Mouse (Mus musculus) right cerebral cortex, adult 2 months (tissue): ENCODE measurements around the gene Wnk4.
"Not testable (repeated sequence)": the region's sequence is repeated elsewhere in the genome, so short reads cannot be mapped to it uniquely, and the experiment has no call there.

Experiments
- DNase-seq, 2 experiments: peaks; one replicate each; pipeline ENCODE4 v3.0.0; 2021 to 2022; ENCODE audit warnings: low spot score in 2 of 2

The Wnk4 gene

GRCm38 (mm10) chr11:101315665-101316500 is 55.5 kb downstream of the Wnk4 start, which contains the start of gene Psme3:
Gene Psme3 (plus strand): TSS chr11:101316213.
- peak; percentile 94 to 97 for DNase-seq

- no peak for DNase-seq
These were observed 56.1 kb downstream of the Wnk4 start for GRCm38 (mm10) chr11:101316501-101316917.

GRCm38 (mm10) chr11:101323609-101324008 is 63.2 kb downstream of the Wnk4 start:
- DNase-seq, result peak; percentile 79 to 81

- DNase-seq, result no peak
These were observed 64.4 kb downstream of the Wnk4 start, which contains the start of gene Aoc2 for GRCm38 (mm10) chr11:101324763-101325162. Gene Aoc2 (plus strand): TSS chr11:101325063.

- not testable (repeated sequence) for DNase-seq
These were observed 64.8 kb downstream of the Wnk4 start for GRCm38 (mm10) chr11:101325201-101325600.

- DNase-seq, result no peak
These were observed 65.8 kb downstream of the Wnk4 start for GRCm38 (mm10) chr11:101326147-101326546.
